Mouse (Mus musculus) layer of hippocampus, adult 8-10 months (tissue): ENCODE measurements around the gene Gpr156. TPM values are rescaled to one million over a fixed set of nuclear protein-coding genes. Genes with fewer than 3 reads are reported as not detected.
A peak's percentile ranks its signal among the peaks of the same experiment; 100 is the strongest.

ENCODE experiments used
- DNase-seq, 2 experiments: peaks; one replicate each; pipeline ENCODE4 v3.0.0; 2022; ENCODE audit warnings: low spot score in 2 of 2
- total RNA-seq, 4 experiments: library from RNA; stranded (reverse); gene quantifications; 2 replicates each; pipeline ENCODE4 v1.2.4; 2022

Gene Gpr156
- 1 to 10 TPM in 1 of 4 experiments, under 1 TPM in 3; 0.50 to 1.4 (median 0.74) TPM for total RNA-seq

DNA sequence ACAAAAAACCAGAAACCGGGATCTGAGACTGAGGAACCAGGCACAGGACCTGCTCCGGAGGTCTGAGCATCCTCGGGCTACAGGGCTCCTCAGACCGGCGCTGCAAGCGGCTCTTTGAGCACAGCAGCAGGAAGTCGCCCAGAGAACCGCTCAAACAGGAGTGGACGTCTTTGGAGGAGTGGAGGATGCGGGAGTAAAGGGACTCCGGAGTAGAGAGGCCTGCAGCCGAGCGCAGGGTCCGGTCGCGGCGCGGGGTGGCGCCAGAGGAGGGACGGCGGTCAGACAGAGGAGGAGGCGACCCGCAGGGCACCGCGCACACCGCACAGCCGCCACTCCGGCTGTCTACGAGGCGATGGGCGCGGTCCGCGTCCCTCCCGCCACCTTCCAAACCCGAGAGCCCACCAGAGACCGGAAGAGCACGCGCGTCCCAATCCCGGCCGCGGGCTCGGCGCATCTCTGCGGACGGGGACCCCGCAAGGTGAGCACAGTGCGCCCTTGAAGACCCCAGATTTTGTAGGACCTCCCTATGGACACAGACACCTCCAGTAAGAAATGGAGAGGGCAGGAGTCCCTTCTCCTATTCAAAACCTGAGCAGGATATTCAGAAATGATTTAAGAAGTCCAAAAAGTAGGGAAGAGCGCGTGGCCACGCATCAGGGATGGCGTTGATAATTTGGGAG lies at the start of gene Gpr156:
Gpr156 (plus strand) TSS at position 359 of the 680 bp plus-strand sequence.
- peak in 1 of 2 experiments; percentile 18 for DNase-seq

DNA sequence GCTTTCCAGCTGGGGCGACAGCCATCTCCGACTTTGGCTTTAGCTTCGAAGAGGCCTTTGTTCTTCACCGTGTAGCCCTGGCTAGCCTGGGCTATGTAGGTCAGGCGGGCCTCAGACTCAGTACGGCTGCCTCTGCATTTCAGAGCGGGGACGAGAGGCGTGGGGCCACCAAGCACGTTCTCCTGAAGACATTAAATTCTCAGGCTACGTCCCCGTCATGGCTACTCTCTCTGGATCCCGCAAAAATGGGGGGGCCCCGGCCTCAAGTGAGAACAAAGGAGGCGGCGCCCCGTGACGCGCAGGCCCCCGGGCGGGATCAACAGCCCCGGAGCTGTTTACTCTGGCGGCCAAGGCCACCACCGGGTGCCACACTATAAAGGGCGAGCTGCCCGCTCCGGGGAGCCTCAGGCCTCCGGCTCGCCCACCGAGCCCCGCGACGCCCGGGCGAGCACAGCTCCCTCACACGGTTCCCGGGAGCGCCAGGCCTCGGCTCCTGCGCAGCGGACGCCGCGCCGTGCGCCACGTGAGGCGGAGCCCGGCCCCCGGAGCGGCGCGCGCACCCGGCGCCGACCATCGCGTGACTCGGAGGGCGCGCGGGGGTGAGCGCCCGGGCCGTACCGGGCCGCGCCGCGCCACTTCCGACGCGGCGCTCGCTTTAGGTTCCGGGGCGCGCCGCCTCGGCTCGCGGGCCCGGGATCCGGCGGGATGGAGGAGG lies 48.3 kb upstream of the Gpr156 start, which contains the start of gene Lrrc58:
Lrrc58 (plus strand) TSS at position 599 of the 715 bp plus-strand sequence.
- peak; percentile 67 to 84 for DNase-seq

DNA sequence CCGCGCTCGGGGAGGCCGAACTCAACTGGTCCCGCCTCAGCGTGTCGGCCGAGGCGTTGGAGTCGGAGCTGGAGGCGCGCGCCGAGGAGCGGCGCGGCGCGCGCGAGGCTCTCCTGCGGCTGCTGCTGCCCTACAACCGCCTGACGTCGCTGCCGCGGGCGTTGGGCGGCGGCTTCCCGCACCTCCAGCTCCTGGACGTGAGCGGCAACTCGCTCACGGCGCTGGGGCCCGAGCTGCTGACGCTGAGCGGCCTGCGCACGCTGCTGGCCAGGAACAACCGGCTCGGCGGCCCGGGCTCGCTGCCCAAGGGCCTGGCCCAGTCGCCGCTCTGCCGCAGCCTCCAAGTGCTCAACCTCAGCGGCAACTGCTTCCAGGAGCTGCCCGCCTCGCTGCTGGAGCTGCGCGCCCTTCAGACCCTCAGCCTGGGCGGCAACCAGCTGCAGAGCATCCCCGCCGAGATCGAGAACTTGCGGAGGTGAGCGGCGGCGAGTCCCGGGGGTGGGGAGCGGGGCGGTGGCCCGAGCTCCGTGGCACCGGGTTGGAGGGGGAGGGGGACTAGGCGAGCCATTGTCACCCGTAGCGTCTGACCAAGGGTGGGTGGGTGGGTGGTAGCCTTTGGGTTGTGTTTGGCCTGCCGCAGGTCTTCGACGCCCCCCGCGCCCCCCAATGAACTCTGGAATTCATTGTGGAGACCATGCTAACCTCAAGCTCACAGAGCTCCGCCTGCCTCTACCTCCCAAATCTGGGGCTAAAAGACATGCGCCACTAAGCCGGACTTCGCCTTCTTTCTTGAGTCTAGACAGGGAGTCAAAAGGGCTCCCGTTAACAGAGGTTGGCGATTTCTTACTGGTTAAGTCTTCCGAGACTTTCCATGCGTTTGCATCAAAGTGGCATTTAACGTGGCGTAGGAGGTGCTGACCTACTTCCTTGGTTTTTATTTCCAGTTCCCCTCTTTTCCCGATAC lies 47.5 kb upstream of the Gpr156 start:
- DNase-seq = peak in 1 of 2 experiments; percentile 42

DNA sequence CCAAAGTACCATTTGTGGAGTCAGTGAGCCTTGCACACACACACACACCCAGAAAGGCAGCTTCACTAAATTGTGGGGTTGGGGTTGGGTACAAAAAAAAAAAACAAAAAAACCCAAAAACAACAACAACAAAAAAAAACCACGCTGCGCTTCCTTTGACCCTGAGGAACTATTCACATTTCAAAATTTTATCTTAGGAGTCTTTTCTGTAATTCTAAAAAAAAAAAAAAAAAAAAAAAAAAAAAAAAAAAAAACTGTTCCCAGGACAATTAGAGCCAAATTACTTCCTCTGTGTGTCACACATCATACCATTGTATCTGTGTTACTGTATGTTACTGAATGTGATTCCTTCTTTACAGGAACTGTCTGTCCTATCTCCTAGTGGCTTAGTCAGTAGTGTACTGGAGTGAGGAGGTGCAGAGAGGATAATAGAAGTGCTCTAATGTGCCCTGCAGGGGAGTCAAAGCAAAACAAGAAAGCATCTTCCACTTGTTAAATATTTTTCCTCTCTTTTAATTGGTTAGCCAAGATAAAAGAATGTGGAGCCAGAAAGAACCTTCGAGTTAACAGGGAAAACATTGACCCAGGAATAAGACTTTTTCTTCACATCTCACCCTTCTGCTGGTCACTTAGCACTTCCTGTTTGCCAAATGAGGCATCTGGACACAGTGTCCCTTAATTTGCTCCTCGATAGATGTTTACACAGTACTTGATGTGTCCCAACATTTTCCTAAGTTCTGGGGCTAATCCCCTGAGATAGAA lies 46.6 kb upstream of the Gpr156 start:
- DNase-seq = no peak

DNA sequence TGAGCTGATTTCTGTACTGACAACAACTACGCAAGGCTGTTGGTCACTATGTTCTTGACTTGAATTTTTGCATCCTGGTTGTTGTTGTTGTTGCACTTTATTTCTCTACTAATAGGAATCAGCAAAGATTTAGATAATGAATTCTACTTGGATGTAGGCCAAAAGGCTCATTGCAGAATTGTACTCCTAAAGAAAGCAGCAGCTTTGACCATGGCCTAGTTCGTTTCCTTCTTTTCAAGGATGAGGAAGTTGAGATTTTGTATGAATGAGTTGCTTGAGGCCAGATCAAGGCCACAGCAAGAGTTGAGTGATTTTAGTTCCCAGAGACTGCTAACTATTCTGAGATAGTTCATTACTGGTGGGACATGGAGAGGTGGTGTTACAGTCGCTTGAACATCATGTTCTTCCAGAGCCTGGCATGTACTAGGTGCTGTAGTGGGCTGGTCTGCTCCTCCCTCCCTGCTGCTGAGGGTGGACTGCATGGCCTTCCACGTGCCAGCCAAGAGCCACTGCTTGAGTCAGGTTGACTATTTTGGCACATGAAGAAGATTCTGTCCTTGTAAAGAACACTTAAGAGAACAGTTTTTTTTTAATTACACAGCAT lies 45.1 kb upstream of the Gpr156 start:
- no peak for DNase-seq

DNA sequence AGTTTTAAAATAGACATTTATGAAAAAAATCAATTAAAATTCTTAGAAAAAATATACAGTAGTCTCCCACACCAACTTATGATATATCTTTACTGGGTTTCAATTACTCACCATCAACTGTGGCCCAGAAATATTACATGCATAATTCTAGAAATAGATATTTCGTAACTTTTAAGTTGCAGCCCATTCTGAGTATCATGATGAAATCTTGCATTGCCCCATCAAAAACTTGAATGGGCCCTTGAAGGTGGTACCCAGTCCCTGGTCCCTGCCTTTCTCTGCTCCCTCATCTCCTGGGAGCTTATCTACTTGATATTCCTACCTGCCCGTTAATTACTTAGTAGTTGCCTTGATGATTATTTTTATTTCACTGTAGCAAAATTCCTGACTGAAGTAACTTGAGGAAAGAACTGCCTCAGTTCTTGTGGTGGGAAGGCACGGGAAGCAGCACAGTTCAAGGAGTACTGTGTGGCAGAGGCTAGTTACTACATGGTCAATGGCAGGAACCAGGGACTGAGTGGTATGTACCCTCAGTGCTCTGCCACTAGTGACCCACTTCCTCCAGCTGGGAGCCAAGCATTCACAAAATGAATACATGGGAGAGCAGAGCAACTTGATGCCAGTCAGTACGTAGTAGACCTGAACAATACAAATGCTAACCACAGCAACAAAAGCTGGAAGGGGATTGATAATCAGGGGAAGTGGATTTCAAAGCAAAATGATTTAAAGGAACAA lies 41.6 kb upstream of the Gpr156 start:
- no peak for DNase-seq

DNA sequence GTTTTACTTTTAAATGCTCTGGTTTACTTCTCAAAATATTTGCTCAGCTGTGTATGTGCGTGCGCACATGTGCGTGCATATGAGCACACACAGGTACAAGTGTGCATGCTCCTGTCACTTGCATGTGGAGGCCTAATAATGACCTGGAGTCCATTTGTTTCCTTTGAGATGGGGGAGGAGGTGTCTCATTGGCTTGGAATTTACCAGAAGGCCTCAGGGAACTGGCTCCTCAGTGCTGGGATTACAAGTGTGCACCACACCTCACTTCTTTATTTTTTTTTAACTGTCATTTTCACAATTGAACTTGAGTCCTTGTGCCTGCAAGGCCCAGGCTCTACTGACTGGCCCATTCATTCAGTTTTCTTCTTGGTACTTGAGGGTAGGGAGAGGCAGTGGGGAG lies 38.9 kb upstream of the Gpr156 start:
- DNase-seq = no peak

DNA sequence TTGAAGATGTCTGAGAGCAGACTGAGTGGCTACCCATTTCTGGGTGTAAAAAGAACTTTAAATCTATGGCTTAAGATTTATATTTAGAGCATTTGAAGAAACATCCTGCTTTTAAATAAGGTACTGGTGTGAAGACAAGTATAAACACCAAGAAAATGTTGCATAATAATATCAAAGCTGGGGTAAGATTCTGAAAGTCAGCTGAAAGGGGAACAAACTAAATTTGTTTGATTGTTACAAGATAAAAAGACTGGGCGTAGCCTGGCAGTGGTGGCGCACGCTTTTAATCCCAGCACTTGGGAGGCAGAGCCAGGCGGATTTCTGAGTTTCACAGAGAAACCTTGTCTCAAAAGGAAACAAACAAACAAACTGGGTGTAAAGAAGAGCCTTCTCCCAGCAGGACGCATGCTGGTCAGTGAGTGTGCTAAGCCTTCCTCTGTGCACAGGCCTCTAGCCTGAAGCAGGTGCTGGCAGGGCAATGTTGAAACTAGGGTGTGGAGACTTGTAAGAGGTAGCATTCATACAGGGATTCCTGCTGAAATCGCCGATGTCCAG lies 37.3 kb upstream of the Gpr156 start:
- no peak for DNase-seq

DNA sequence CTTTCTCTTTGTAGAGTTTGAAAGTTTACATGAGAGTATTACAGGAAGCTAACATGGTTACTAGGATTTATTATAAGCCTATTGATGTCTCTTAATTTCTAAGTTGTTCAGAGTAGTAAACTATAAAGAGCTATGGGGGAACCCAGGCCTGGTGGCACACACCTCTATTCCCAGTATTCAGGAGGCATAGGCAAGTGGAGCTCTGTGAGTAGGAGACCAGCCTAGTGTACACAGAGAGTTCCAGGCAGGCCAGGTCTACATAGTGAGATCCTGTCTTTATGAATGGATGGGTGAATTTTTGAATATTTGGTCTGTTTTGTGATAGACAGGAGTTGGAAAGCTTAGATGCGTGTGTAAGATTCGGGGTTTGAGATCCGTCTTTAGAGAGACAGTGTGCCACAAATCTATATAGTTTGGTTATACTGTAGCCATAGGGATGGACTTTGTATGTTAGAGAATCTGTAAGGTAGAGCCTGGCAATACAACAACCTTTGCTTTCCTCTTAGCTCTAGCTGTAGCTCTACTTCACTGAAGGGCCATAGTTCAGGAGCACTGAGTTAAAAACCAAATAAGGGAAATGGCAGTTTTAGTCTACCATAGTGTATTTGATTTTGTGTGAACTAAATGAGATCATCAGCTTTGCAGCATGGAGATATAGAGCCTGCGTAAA lies 36.4 kb upstream of the Gpr156 start:
- DNase-seq = no peak

DNA sequence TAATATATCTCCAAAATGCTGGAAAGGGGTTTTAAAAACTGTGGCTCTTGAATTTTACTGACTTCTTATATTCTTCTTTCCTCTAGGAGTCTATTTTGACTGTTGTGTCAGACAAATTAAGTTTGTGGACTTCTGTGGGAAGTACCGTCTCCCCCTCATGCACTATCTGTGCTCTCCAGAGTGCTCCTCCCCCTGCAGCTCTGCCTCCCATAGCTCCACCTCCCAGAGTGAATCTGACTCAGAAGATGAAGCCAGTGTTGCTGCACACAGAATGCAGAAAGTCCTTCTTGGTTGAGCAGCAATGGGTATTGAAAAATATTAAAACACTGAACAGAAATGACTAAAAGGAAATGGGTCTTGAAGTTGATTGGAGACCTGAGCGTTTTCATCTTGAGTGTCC lies 35.1 kb upstream of the Gpr156 start:
- DNase-seq = no peak

DNA sequence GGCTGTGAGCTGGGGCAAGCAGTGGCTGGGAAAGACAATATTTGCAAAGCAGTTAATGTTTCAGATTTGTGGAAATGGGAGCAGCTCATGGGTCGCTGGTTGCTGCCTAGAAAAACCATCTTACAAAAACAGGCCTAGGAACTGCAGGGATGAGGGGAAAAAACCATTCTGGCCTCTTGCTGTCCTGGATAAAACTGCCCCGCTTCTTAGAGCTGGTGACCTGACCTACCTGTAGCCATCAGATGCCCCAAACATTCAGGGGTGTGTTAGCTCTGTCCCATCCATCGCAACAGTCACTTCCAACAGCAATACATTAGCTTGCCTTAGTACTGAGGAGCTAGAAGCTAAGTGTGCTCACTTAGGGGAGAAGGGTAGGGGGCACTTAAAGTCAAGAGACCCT lies 27.3 kb upstream of the Gpr156 start:
- no peak for DNase-seq

DNA sequence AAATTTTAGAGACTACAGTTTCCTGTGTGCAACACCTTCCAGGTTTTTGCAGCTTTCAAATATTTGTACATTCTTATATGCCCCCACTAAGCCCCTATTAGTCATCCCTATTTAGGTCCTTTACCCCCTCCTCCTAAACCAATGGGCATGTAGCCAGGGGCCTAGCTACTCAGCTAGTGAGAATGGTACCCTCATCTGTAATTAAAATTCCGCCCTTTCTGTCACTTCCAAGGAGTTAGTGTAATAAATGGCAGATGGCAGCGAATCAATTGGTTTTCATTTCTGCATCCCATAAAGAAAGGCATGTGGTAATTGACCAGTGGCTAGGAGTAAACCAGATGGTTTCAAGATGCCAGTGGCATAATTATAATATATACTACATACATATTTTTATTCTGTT lies 23.6 kb upstream of the Gpr156 start:
- no peak for DNase-seq

DNA sequence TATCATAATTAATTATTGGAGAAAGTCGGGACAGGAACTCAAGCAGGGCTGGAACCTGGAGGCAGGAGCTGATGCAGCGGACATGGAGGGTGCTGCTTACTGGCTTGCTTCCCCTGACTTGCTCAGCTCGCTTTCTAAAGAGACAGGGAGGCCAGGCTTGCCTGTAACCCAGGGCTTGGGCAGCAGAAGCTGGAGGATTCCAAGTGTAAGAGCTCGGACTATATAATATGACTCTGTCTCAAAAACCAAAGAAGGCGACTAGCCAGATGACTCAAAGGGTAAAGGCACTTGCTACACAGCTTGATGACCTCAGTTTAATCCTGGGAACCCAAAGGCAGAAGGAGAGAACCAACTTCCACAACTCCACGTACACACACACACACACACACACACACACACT lies 22.9 kb upstream of the Gpr156 start:
- no peak for DNase-seq

DNA sequence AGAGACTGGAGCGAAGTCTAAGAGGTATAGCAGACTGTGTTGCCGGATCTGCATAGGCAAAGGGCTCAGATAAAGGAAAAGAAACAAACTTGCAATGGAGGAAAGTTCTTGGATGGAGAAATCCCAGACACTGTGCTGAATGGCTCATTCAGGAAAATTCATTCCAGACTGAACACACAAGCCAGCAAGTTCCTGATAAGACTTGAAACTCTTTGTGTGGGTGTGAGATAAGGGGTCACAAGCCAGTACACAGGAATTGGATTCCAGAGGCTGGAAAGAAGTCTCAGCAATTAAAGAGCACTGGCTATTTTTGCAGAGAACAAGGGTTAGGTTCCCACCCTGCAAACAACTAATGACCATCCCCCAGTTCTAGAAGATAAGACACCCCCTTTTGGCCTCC lies 22.4 kb upstream of the Gpr156 start:
- DNase-seq = no peak

DNA sequence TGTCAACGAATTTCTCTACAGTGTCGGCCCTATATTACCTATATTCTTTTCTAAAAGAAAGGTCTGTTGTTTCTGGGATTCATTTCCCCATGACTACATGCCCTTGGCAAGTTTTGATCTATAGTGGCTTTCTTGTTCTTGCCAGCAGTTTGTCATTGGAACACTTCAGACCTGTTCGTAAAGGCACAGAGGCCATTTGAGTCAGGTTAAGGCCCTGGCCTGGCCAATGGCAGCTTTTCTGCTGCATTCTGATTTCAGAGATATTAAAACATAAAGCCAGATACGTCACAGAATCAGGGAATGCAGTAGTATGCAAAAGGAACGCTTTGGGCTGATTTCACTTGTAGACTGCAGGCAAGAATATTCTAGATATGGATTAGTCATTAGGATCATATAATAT lies 17.5 kb upstream of the Gpr156 start:
- no peak for DNase-seq

DNA sequence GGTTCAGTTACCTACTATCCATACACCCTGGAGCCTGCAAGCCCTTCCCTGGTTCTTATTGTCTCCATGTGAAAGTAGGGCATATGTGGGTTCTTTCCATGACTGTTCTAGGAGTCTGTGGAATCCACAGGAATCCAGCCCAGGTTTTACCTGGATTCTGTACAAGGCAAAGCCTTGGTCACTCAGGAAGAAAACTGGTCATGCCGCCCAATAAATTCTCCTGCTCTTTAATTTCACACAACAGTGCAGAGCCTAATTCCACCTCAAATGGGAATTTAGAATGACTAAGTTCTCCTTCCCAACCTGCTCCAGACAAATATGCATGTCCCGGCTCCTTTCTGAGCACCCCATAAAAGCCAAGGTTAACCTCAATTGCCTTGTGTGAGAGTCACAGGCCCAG lies 16.9 kb upstream of the Gpr156 start:
- DNase-seq = no peak

DNA sequence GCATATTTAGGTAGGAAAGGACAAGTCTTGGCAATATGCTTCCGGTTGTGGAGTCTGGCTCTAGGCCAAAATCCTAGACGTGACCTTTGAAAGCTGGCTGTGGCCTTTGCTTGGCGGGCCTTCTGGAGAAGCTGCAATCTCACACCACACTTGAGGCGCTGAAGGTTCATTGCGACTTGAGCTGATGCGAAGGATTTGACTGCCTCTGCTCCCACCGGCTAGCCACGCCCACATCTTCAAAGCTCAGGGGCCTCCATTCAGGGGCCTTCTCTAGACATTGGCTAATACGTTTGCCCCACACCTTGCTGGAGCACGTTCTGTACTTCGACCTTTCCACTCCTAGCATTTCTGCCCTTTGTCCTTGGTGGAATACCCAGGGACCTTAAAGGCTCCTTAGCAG lies 15.0 kb upstream of the Gpr156 start:
- no peak for DNase-seq

DNA sequence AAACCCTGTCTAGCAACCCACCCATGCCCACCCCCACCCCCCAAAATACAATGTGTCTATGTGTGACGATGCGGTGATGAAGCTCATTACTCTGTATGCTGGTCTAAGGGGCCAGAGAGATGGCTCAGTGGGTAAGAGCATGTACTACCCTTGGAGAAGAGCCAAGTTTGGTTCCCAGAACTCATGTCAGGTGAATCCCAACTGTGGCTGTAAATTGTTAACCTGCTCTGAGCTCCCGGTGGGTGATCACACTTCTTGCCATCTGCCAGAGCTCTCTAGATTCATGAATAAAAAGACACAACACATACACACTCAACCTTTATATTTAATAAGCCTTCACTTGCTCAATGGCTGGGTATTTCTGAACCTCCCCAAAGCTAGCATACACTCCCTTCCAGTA lies 9.8 kb upstream of the Gpr156 start:
- DNase-seq = no peak

DNA sequence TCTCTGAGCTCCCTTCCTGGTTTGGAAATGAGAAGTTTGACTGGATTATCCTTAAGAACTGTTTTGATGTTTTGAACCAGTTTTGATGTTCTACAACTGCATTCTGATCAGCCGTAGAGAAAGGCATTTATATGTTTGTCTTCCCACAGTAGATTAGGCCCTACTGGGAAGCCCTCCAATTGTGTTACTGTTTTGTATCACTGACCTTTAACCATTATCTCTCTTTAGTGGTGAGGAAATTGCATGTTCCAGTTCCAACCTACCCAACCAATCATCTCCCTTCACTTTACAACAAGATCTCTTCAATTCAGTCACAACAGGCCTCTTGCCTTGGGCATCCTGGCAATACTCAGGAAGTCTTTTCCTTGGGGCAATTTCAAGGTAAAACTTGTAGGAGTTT lies 5.2 kb upstream of the Gpr156 start:
- no peak for DNase-seq
